Mouse (Mus musculus) adrenal gland, adult 18-20 months (tissue): ENCODE results near the gene Tnfsf4. TPM values are rescaled to one million over a fixed set of nuclear protein-coding genes. Genes with fewer than 3 reads are reported as not detected.

Experiments used
- DNase-seq, 2 experiments: peaks; one replicate each; pipeline ENCODE4 v3.0.0; 2021 to 2022; ENCODE audit warnings: low spot score in 2 of 2
- long read RNA-seq, 2 experiments: library from polyadenylated mRNA; stranded (forward); transcript quantifications; one replicate each; pipeline ENCODE4 v2.0.0; 2021
- total RNA-seq, 2 experiments: library from RNA; stranded (reverse); gene quantifications; 1 replicate in 1 of 2; 2 replicates in 1 of 2; pipeline ENCODE4 v1.2.3; 2021

Tnfsf4 gene
- not detected for total RNA-seq
- long read RNA-seq, experiment 1 = 0 reads
- long read RNA-seq, experiment 2 = 0 reads

DNA sequence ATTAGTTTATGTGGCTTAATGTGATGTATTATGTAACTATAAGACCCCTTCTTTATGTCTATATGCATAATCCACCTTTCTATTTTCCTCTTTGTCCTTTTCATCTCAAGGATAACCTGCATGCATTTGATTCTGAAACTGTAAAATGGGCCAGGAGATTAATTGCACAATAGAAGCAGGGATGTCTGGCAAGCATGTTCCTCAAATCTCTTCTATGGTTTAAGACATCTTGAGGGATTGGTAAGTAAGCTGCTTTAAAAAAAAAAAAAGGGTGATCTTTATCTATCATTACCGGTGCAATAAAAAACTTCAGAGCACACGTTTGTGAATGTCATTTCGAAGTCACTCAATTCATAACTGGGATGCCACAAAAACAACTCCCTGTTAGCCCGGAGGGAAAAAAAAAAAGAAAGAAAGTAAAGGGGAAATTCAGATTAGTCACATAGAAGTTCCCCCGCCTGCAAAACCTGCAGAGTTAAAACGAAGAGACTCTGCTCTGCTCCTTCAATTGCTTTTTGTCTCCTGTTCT is at the start of gene Tnfsf4:
Tnfsf4 (plus strand) TSS at position 479 of the 529 bp plus-strand sequence.
- no peak for DNase-seq

DNA sequence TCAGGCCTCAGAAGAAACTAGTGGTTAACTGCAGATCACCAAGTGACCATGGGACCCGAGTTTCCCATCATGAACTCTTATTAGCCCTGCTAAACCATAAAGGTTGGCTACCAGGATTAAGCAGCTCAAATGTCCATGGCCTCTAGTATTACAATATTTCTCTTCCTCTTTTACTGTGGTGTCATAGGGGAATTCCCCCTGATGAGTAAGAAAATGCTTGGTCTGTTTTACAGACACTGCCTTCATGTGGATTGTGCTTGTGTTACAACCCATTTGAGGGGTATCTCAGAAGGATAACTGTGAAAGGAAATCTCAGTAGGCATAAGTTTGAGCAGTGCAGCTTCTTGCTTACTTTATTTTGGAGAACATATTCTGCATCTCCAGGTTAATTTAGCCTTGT is 44.2 kb upstream of the Tnfsf4 start:
- no peak for DNase-seq

DNA sequence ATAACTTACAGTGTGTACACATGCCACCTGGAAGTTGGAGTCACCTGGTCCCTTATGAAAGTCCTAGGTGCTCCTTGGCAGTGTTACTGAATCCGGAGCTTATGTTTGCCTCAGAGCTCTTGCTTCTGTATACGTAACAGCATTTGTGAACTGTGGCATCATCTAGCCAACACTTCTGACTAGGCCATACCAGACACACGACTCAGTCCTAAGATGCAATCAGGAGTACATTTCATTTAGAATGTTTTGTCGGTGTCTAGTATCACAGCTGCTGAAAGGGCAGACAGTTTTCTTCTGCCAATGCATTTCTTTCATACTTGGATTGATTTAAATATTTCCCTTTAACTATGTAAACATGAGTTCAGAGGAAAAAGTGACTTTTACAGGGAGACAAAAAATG is 30.2 kb upstream of the Tnfsf4 start:
- no peak for DNase-seq

DNA sequence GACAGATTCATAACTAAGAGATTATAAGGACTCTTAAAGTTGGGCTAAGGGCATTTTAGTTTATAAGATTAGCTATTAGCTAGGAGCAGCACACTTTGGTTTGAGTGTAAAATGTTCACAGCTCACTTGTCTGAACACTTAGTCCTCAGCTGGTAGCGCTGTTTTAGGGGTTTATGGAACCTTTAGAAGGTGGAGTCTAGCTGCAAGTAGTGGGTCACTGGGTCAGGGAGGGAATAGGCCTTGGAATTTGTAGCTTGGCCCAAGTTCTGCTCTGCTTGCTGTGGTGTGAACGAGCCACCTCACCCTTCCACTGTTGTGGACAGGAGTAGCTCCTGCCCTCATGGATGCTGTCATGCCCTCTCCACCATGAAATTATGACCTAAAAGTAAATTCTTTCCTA is 23.3 kb upstream of the Tnfsf4 start:
- DNase-seq = no peak

DNA sequence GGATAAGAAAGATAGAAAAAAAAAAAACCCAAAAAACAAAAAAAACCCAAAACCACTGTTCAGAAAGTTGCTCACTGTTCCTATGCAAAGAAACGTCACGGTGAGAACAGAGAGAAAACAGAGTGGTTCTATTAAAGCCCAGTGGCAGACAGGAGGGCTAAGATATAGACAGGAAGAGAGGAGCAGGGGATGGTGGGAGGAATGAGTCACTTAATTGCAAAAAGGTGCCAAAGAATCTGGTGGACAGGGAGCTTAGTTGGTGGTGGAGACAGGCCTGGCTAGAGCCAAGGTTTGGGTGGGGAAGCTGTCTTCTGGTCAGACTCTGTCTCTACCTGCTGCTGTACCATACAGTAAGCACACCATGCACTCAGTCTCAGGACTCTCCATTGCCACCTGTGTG is 19.3 kb upstream of the Tnfsf4 start:
- DNase-seq = no peak

DNA sequence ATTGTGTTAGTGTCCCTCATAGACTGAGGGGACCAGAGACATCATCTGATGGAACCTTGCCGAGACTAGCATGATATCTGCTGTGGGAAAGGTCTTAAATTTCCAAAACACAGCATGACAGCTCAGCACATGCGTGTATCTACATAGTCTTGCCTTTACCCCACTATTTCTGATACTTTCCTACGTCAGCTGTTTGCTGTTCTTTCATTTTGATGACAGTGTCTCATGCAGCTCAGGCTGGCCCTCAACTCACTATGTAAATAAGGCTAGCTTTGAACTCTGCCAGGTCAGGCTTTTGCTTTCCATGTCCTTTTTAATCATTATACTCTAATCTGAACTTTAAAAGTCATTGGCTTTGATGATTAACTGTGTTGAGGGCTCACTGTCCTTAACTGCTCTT is 16.6 kb upstream of the Tnfsf4 start:
- DNase-seq = no peak

DNA sequence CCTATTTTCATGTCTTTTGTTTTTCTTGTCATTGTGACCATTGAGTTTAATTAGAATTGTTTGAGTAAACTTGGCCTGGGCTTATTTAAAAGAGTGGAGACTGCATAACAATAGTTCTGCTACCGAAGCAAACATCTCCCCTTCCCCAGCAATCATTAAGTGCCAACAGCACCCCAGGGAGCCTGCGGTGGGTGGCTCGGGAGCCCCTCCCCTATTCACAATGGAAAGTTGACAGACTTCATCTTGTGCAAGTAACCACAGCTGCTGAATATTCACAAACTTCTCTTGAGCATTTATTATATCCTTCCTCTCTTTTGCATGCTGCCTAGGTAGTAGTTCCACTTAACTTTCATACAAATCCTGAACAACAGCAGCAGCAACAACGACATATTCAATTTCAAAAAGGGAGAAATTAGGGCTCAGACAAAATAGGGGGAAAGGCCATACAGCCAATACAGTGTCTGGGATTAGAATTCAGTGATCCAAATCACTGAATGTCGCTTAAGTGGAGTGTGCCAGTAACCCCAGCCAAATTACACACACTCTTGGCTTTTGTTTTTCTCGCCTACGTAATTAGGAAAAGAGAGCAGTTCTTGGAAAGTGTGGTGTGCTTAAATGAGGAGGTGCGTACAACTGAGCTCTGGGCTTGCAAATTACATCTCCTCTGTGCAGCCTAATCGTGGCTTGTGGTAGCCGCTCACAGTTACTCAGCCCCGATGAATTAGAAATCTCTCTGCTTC is 15.4 kb upstream of the Tnfsf4 start:
- no peak for DNase-seq

DNA sequence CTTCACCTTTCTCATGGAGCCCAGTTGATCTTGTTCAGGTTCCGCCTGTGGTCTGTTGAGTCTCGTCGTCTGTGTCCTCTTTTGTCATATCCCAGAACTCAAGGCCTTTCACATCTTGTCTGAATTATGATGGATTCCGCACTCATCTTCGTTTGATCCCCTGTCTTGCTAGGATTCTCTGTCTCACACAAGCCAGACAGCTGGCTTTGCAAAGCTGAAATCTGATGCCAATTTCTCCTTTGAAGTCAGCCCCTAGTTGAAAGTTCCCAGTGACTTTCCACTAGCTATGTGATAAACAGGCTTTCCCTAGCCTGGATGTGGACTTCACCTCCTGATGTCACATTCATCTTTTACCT is 14.8 kb upstream of the Tnfsf4 start:
- no peak for DNase-seq

DNA sequence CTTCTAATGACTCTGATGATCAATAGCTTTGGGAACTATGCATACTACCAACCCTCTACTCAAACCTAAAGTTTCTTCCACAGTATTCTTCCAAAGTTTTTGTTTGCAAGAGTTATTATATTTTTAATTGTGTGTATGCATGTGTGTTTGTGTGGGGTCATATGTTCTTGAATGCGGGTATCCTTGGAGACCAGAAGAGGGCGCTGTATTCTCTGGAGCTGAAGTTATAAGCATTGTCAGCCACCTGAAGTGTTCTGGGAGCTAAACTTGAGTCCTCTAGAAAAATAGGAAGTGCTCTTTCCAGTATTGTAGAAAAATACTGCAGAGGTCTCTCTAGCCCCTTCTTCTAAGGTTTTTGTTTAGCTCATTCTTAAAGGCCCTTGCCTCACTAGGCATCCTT is 5.1 kb upstream of the Tnfsf4 start:
- no peak for DNase-seq

DNA sequence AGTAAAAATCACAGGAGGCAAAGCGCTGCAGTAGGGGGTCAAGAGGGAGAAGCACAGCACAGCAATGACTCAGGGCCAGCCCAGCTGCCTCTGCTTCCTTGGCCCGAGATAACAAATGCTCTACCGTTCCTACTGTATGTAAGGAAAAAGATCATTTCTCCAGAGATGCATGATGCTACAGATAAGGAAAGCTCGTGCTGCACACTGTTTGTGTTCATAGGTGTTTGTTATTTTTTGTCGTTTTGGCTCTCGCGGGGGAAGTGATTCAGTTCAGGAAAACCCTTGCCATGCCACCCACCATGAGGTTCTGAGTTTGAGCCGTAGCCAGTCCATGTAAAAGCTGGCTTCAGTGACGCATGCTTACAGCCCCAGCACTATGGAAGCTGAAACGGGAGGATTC is 2.3 kb upstream of the Tnfsf4 start:
- DNase-seq = no peak

DNA sequence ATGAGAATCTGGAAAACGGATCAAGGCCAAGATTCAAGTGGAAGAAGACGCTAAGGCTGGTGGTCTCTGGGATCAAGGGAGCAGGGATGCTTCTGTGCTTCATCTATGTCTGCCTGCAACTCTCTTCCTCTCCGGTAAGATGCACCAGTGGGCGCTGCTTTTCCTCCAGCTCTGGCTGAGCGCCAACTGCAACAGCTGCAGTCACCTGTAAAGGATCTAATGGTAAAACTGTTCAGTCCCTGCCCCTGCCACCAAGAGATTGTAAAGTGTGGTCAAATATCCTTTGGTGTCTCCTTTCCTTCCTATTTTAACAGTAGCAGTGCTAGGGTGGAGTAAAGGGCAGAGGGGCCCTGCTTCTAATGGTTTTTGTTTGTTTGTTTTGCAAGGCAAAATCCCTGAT is 401 bp downstream of the Tnfsf4 start:
- DNase-seq = no peak

DNA sequence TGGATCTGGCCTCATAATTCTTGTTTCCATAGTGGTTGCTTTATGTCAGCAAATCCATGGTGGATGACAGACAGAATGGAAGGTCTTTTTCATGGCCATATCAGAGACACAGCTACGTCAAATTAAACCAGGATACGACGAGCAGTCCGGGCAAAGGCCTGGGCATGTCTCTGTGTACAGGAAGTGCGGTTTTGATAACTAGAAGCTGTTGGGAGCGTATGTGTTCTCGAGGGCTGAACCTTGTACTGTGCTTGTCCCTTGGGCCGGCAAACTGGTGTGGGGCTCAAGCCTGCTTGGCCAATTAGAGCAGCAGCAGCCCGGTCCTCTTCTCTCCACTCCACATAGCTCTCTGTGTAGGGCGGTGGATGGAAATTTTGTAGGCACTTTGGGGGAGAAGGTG is 1.1 kb downstream of the Tnfsf4 start:
- no peak for DNase-seq

DNA sequence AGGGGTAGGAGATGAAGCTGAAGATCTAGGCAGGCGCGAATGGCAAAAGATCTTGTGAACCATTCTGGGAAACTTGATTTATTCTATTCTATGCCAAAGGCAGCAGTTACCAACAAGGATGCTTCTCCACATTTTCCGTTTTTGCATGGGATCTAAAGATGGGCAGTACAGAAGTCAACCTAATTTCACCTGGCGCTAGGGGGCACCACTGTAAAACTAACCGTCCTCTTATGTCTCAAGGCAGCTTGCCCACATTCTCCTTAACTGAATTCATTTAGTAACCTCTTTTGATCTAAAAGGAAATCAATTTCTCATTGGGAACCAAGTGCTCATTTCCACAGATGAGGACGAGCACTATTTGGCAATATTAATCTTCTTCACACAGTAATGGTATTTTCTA is 4.9 kb downstream of the Tnfsf4 start:
- peak; percentile 67 to 79 for DNase-seq

DNA sequence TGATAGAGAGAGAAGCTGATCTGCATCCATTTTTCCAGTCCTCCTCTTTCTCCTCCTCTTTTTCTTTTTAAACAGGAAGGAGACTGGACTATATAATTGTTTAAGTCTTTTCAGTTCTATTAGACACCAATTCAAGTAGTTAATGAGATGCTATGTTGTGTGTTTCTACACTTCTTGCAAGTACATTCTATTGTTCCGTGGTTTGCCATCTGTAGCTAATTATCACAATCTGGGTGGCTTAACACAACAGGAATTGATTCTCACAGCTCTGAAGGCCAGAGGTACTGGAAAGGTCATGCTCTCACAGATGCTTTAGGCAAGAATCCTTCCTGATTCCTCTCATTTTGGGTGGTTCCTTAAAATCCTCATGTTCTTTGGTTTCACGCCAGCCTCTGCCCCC is 7.9 kb downstream of the Tnfsf4 start:
- no peak for DNase-seq

DNA sequence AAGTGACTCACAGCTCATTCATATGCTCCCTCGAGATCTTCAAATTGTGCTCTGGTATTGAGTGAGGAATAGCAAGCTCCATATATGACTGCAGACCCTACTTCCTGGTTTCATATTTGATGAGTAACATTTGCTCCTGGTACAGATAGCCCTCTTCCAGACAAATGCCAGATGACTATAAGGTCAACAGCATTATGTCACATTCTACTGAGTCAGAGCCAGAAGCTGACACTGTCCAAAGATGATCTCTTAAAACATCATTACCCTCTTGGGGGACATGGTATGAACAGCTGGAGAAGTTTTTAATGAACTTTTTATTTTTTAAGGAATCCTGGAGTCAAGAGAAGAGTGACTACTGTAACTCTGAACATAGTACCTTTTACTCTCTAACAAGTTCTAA is 11.3 kb downstream of the Tnfsf4 start:
- no peak for DNase-seq

DNA sequence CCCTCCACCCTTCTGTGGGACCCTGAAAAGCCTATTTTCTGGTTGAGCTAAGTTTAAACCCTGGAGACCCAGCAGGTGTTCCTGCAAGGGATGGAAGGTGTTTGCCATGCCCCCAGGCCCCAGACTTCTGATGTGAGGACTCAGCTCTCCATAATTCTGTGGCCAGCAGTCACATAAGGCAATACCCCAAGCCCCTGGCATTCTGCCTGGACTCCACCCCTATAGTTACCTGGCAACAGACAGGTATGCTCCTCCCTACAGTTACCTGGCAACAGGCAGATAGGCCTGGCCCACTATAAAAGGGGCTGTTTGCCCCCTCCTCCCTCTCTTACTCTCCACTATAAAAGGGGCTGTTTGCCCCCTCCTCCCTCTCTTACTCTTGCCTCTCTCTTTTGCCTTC is 24.7 kb downstream of the Tnfsf4 start:
- DNase-seq = no peak

DNA sequence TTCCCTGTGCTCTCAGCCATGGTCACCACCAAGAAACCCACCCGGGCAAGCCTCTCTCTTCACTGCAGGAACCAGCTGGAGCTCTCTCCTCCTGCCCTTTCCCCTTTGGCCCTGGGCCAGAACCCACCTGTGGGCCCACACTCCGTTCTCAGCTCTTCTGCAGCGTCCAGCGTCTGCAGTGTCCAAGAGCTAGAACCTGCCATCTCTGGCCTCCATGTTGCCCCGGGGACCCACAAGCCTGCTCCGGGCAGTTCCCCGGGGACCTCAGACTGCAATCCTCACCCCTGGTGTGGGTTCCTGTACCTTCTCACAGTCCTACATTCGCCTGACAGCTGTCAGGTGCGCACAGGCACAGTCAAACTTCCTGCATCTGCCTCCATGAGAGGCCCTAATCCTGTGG is 25.4 kb downstream of the Tnfsf4 start:
- no peak for DNase-seq

DNA sequence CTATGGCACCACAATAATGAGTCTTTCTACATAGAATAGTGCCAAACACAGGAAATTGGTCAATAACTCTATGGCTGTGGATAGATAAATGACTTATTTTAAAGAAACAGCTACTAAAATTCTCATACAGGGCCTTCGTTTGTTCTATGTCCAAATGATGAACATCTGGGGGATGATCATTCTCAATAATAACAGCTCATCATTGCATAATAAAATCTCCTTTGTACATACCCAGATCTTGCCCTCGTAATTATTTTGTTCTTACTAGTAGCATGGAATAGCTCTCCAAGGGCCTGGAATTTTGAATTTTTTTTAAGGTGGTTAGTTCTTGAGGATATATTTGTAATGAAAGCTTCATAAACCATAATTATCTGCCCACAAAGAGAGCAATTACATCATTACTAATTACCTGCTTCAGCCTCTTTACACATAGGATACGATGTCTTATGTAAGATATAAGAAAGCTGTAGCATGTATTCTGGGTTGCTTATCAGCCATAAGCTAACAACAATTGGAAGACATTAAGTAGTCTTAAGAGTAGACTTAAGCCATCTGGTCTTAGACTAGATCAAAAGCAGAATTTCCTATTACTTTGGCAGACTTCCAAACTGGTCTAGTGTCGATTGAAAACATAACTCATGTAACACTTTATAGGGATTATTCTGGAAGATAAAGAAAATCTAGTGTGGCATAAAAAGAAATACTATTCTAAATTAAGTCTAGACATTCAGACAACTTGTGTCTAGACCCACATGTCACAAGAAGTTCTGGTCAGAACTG is 31.3 kb downstream of the Tnfsf4 start:
- no peak for DNase-seq

DNA sequence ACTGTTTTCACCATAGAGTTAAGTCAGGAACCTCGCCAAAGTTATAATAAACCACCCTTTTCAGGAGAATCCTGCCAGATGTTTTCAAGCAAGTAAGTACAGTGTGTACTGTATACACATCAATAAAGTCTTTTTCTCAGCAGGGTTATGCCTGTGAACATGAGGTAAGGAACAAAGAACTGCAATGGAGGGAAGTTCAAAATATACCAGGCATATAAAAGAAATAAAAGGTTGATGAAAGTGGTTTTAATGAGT is 31.8 kb downstream of the Tnfsf4 start:
- no peak for DNase-seq

DNA sequence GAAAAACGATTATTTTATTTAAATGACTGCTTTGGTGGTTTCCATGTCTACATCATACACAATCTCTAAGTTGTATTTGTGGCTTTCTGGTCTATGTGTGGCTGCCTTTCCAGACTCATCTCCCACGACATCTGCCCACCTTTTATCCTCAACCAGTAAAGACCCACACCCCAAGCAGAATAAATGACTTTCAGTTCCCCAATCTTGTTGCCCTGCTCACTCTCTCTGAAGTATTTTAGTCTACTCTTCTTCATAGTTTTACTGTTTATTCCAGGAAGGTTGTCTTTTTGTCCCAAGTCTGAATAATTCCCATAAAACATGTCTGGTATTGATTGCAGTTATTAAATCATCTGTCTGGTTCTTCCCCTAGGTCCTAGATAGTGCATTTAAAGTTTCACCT is 40.6 kb downstream of the Tnfsf4 start:
- no peak for DNase-seq

DNA sequence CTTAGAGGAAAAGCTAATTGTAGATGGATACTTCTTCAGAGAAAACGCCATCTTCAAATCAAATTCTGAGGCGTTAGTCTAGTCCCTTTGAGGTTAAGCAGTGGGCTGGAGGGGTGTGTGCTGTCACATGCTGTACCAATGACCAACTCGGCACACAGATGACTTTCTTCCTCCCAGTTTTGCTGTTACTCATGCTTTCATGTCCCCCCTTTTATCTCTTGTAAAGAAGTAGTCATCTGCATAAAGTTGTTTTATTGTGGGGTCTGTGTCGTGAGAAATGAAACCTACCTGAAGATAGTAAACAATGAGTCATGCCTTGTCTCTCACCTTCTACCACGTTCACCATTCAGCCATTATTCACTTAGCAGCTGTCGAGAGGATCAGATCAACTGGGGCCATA is 41.3 kb downstream of the Tnfsf4 start:
- DNase-seq = no peak

DNA sequence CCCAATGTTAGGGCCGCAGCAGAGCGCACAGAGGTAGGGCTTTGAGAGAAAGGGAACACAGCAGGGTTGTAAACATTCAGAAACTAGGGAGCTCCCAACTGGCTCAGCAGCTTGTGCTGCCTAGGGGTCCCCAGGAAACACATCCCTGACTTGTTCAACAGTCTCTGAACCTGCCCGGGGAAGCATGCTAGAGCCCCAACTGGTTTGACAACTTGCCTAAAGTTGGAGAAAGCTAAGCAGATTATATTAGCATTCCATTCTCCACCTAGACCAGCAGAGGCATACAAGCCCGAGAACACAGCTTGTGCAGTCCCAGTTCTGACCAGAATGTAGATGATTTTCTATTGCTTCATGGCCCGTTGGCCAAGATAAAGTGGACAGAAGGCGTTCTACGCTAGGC is 49.6 kb downstream of the Tnfsf4 start:
- no peak for DNase-seq

DNA sequence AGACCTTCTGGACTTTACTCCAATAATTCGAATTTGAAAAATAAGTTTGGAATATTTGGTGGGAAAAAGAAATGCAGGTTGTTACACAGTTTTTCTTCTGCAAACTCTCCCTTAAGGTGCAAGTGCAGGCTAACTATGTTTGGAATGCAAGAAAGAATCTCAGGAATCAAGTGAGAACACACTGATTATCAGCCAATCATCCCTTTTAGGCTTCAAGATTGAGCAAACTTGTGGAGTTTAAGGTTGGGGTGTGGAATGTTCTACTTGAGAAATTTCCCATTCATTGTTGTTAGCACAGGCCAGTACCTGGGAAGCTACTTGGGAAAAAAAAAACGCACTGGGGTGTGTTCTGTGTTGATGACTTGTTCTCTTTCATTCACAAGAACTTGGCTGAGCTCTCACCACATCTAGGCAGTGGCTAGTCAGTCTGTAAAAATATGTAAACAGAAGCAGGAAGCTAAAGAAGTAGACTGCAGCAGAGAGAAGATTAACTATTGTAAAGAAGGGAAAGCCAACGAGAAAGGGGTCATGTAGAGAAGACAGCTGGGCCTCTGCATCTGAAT is 56.6 kb downstream of the Tnfsf4 start:
- DNase-seq = no peak
